Mouse (Mus musculus): ENCODE results near the gene Nudt1. TPM values are rescaled to one million over a fixed set of nuclear protein-coding genes. Genes with fewer than 3 reads are reported as not detected.

Gene Nudt1
- polyA plus RNA-seq, 1 experiment from 2014 or later = 17.9 TPM

GRCm38 (mm10) chr5:140384462-140384861 is 63.0 kb downstream of the Nudt1 start:
- DNase-seq (ENCODE audit: low spot score) (no peak), ATAC-seq (no peak)
- no peaks in the 10 kb centered on the region for H3K9me3 ChIP-seq (ENCODE audit: low read length)
- H3K36me3 ChIP-seq (ENCODE audit: insufficient read depth, low read length) = no peaks in the 10 kb centered on the region
- H3K27ac ChIP-seq (ENCODE audit: low read length) = peak overlapping the region; percentile 49; the same call in 1 of the 2 replicates
- H3K4me2 ChIP-seq (replicated peaks; ENCODE audit: low read depth, low read length) = no peak overlapping the region
- H3K9ac ChIP-seq (replicated peaks; ENCODE audit: low read depth) = no peak overlapping the region
- H3K4me1 ChIP-seq (ENCODE audit: insufficient read depth, low read depth, low read length) = peaks cover 11% of the 10 kb centered on the region; the same call in 1 of the 2 replicates
- no peak overlapping the region for H3K4me3 ChIP-seq (ENCODE audit: low read depth, low read length)
- WGBS = 83% methylated on average over 1 of the region's 1 CpGs
- H3K27me3 ChIP-seq (replicated peaks; ENCODE audit: insufficient read depth, low read length) = no peaks in the 10 kb centered on the region
- no peak for TF ChIP-seq EP300 (IDR thresholded peaks at IDR 0.05)
- peak; percentile 31; the same call in 1 of the 2 replicates for TF ChIP-seq CTCF (IDR thresholded peaks at IDR 0.05)

- H3K4me1 ChIP-seq (ENCODE audit: insufficient read depth, low read depth, low read length) = peaks cover 11% of the 10 kb centered on the region; the same call in 1 of the 2 replicates
- no peak for TF ChIP-seq CTCF (IDR thresholded peaks at IDR 0.05)
- no peak for TF ChIP-seq EP300 (IDR thresholded peaks at IDR 0.05)
- H3K9ac ChIP-seq (replicated peaks; ENCODE audit: low read depth) = no peak overlapping the region
- ATAC-seq (no peak), DNase-seq (ENCODE audit: low spot score) (no peak)
- H3K4me2 ChIP-seq (replicated peaks; ENCODE audit: low read depth, low read length) = no peak overlapping the region
- H3K9me3 ChIP-seq (ENCODE audit: low read length) = no peaks in the 10 kb centered on the region
- H3K4me3 ChIP-seq (ENCODE audit: low read depth, low read length) = no peak overlapping the region
- WGBS = 84% methylated on average over 7 of the region's 7 CpGs
- no peaks in the 10 kb centered on the region for H3K27me3 ChIP-seq (replicated peaks; ENCODE audit: insufficient read depth, low read length)
- no peaks in the 10 kb centered on the region for H3K36me3 ChIP-seq (ENCODE audit: insufficient read depth, low read length)
- H3K27ac ChIP-seq (ENCODE audit: low read length) = no peak overlapping the region
These were observed 65.8 kb downstream of the Nudt1 start for GRCm38 (mm10) chr5:140387236-140387635.

Other genes starting within 250 kb of the Nudt1 start
- gene Mad1l1, start 104 bp upstream of the Nudt1 start, polyA plus RNA-seq (2015; fragmentation: Nextera tagmentation; extraction: Ambion mirVana) = 18.4 and 19.0 TPM in 2 replicates
- gene Mrm2, start 10.2 kb downstream of the Nudt1 start, polyA plus RNA-seq (2015; fragmentation: Nextera tagmentation; extraction: Ambion mirVana) = 9.8 and 11.7 TPM in 2 replicates
- gene Snx8, start 67.6 kb downstream of the Nudt1 start, polyA plus RNA-seq (2015; fragmentation: Nextera tagmentation; extraction: Ambion mirVana) = 16.7 and 17.1 TPM in 2 replicates
- gene Eif3b, start 97.7 kb downstream of the Nudt1 start, polyA plus RNA-seq (2015; fragmentation: Nextera tagmentation; extraction: Ambion mirVana) = 69.8 and 81.5 TPM in 2 replicates
- gene Gm4869, start 124.0 kb downstream of the Nudt1 start, polyA plus RNA-seq (2015; fragmentation: Nextera tagmentation; extraction: Ambion mirVana) = not detected in 2 replicates
- 19.9 and 21.7 TPM in 2 replicates for gene Chst12, start 183.9 kb downstream of the Nudt1 start, polyA plus RNA-seq (2015; fragmentation: Nextera tagmentation; extraction: Ambion mirVana)
- gene Grifin, start 243.4 kb downstream of the Nudt1 start, polyA plus RNA-seq (2015; fragmentation: Nextera tagmentation; extraction: Ambion mirVana) = not detected in 2 replicates

Measured in lung, postnatal 0 days (tissue).